Mouse (Mus musculus): ENCODE results near the gene Iqck.

The Iqck gene

GRCm38 (mm10) chr7:118851571-118851970 lies 4.0 kb upstream of the Iqck start:
- DNase-seq, result peak; percentile 66 to 71

- no peak for DNase-seq
Measured at GRCm38 (mm10) chr7:118852611-118853010, 2.9 kb upstream of the Iqck start.

GRCm38 (mm10) chr7:118854606-118855005 lies 946 bp upstream of the Iqck start:
- no peak for DNase-seq

- no peak for DNase-seq
Measured at GRCm38 (mm10) chr7:118855877-118856304, 339 bp downstream of the Iqck start, which contains the start of gene Knop1. Knop1 (minus strand) TSS chr7:118856254.

GRCm38 (mm10) chr7:118858640-118859039 lies 3.1 kb downstream of the Iqck start:
- DNase-seq, result no peak

- no peak for DNase-seq
Measured at GRCm38 (mm10) chr7:118865362-118865761, 9.8 kb downstream of the Iqck start.

- DNase-seq, result no peak
Measured at GRCm38 (mm10) chr7:118879466-118880029, 24.0 kb downstream of the Iqck start.

- DNase-seq, result no peak
Measured at GRCm38 (mm10) chr7:118883957-118884356, 28.4 kb downstream of the Iqck start.

GRCm38 (mm10) chr7:118884969-118885368 lies 29.4 kb downstream of the Iqck start:
- DNase-seq, result no peak

GRCm38 (mm10) chr7:118887303-118888055 lies 31.9 kb downstream of the Iqck start:
- peak; percentile 19 to 57 for DNase-seq

GRCm38 (mm10) chr7:118889046-118889680 lies 33.6 kb downstream of the Iqck start:
- no peak for DNase-seq

- DNase-seq, result no peak
Measured at GRCm38 (mm10) chr7:118895469-118896450, 40.2 kb downstream of the Iqck start.

- no peak for DNase-seq
Measured at GRCm38 (mm10) chr7:118898063-118898462, 42.5 kb downstream of the Iqck start.

GRCm38 (mm10) chr7:118900090-118900489 lies 44.5 kb downstream of the Iqck start:
- DNase-seq, result no peak

- DNase-seq, result peak; percentile 69 to 74
Measured at GRCm38 (mm10) chr7:118902944-118903343, 47.4 kb downstream of the Iqck start.

GRCm38 (mm10) chr7:118903879-118904278 lies 48.3 kb downstream of the Iqck start:
- no peak for DNase-seq

GRCm38 (mm10) chr7:118904530-118904929 lies 49.0 kb downstream of the Iqck start:
- no peak for DNase-seq

GRCm38 (mm10) chr7:118908961-118909515 lies 53.5 kb downstream of the Iqck start:
- DNase-seq, result no peak

GRCm38 (mm10) chr7:118910464-118910863 lies 54.9 kb downstream of the Iqck start:
- DNase-seq, result no peak

GRCm38 (mm10) chr7:118911170-118911569 lies 55.6 kb downstream of the Iqck start:
- DNase-seq, result no peak

GRCm38 (mm10) chr7:118911571-118911970 lies 56.0 kb downstream of the Iqck start:
- no peak for DNase-seq

- DNase-seq, result no peak
Measured at GRCm38 (mm10) chr7:118912049-118912490, 56.5 kb downstream of the Iqck start.
